Mouse (Mus musculus): ENCODE results near the gene Cpxm2. TPM values are rescaled to one million over a fixed set of nuclear protein-coding genes. Genes with fewer than 3 reads are reported as not detected.

The Cpxm2 gene
- polyA plus RNA-seq, 1 experiment from 2014 or later: 4.1 TPM

- Histone ChIP-seq H3K27ac (no peak overlapping the region), H3K9me3 (peaks cover 5% of the 10 kb centered on the region; the same call in 1 of the 2 replicates), H3K9ac (replicated peaks) (no peak overlapping the region), H3K4me1 (replicated peaks) (peaks cover 18% of the 10 kb centered on the region), H3K4me2 (no peak overlapping the region), H3K4me3 (replicated peaks) (no peak overlapping the region), H3K36me3 (no peaks in the 10 kb centered on the region), H3K27me3 (peaks cover 2% of the 10 kb centered on the region; the same call in 1 of the 2 replicates)
- no peak for ATAC-seq (ENCODE audit: insufficient number of reproducible peaks, insufficient read depth, low FRiP score, low TSS enrichment, low read depth)
- 59% methylated on average over 6 of the region's 6 CpGs for WGBS
Observed at GRCm38 (mm10) chr7:132026671-132027070, 127.9 kb downstream of the Cpxm2 start.

GRCm38 (mm10) chr7:132025591-132025990 is 128.9 kb downstream of the Cpxm2 start:
- Histone ChIP-seq H3K4me1 (replicated peaks) (peaks cover 17% of the 10 kb centered on the region), H3K9me3 (peaks cover 5% of the 10 kb centered on the region; the same call in 1 of the 2 replicates), H3K4me3 (replicated peaks) (no peak overlapping the region), H3K36me3 (no peaks in the 10 kb centered on the region), H3K27me3 (peaks cover 2% of the 10 kb centered on the region; the same call in 1 of the 2 replicates), H3K27ac (no peak overlapping the region), H3K9ac (replicated peaks) (no peak overlapping the region), H3K4me2 (no peak overlapping the region)
- 59% methylated on average over 6 of the region's 6 CpGs for WGBS
- no peak for ATAC-seq (ENCODE audit: insufficient number of reproducible peaks, insufficient read depth, low FRiP score, low TSS enrichment, low read depth)

- H3K4me1 ChIP-seq (replicated peaks): peaks cover 26% of the 10 kb centered on the region
- H3K4me3 ChIP-seq (replicated peaks): no peak overlapping the region
- WGBS: 45% methylated on average over 3 of the region's 3 CpGs
- no peaks in the 10 kb centered on the region for H3K9me3 ChIP-seq
- no peaks in the 10 kb centered on the region for H3K36me3 ChIP-seq
- ATAC-seq (ENCODE audit: insufficient number of reproducible peaks, insufficient read depth, low FRiP score, low TSS enrichment, low read depth): no peak
- no peak overlapping the region for H3K27ac ChIP-seq
- no peaks in the 10 kb centered on the region for H3K27me3 ChIP-seq
- H3K4me2 ChIP-seq: no peak overlapping the region
- H3K9ac ChIP-seq (replicated peaks): no peak overlapping the region
Observed at GRCm38 (mm10) chr7:132015933-132016332, 138.6 kb downstream of the Cpxm2 start.

- Histone ChIP-seq H3K9ac (replicated peaks) (no peak overlapping the region), H3K27me3 (no peaks in the 10 kb centered on the region), H3K9me3 (no peaks in the 10 kb centered on the region), H3K27ac (peak overlapping the region; percentile 84; the same call in 1 of the 2 replicates), H3K36me3 (no peaks in the 10 kb centered on the region), H3K4me3 (replicated peaks) (no peak overlapping the region), H3K4me2 (no peak overlapping the region), H3K4me1 (replicated peaks) (peaks cover 26% of the 10 kb centered on the region)
- peak; percentile 84 for ATAC-seq (ENCODE audit: insufficient number of reproducible peaks, insufficient read depth, low FRiP score, low TSS enrichment, low read depth)
- 2% methylated on average over 3 of the region's 3 CpGs for WGBS
Observed at GRCm38 (mm10) chr7:132015193-132015592, 139.3 kb downstream of the Cpxm2 start.

- ATAC-seq (ENCODE audit: insufficient number of reproducible peaks, insufficient read depth, low FRiP score, low TSS enrichment, low read depth): no peak
- 82% methylated on average over 5 of the region's 5 CpGs for WGBS
- Histone ChIP-seq H3K27me3 (no peaks in the 10 kb centered on the region), H3K9me3 (no peaks in the 10 kb centered on the region), H3K9ac (replicated peaks) (no peak overlapping the region), H3K27ac (peak overlapping the region; percentile 84; the same call in 1 of the 2 replicates), H3K4me3 (replicated peaks) (no peak overlapping the region), H3K36me3 (no peaks in the 10 kb centered on the region), H3K4me1 (replicated peaks) (peaks cover 31% of the 10 kb centered on the region), H3K4me2 (no peak overlapping the region)
Observed at GRCm38 (mm10) chr7:132013970-132014369, 140.6 kb downstream of the Cpxm2 start.

GRCm38 (mm10) chr7:132012969-132013679 is 141.4 kb downstream of the Cpxm2 start:
- WGBS: 45% methylated on average over 1 of the region's 1 CpGs
- ATAC-seq (ENCODE audit: insufficient number of reproducible peaks, insufficient read depth, low FRiP score, low TSS enrichment, low read depth): no peak

GRCm38 (mm10) chr7:132009002-132009401 is 145.5 kb downstream of the Cpxm2 start:
- H3K4me2 ChIP-seq: no peak overlapping the region
- H3K9ac ChIP-seq (replicated peaks): no peak overlapping the region
- ATAC-seq (ENCODE audit: insufficient number of reproducible peaks, insufficient read depth, low FRiP score, low TSS enrichment, low read depth): no peak
- H3K4me3 ChIP-seq (replicated peaks): no peak overlapping the region
- no peak overlapping the region for H3K27ac ChIP-seq
- H3K9me3 ChIP-seq: no peaks in the 10 kb centered on the region
- no peaks in the 10 kb centered on the region for H3K27me3 ChIP-seq
- no peaks in the 10 kb centered on the region for H3K36me3 ChIP-seq
- WGBS: 50% methylated on average over 7 of the region's 7 CpGs
- H3K4me1 ChIP-seq (replicated peaks): peaks cover 17% of the 10 kb centered on the region

More at GRCm38 (mm10) chr7:132012969-132013679, 141.4 kb downstream of the Cpxm2 start:
- Histone ChIP-seq H3K27ac (no peak overlapping the region; the same call in 1 of the 2 replicates), H3K9me3 (no peaks in the 10 kb centered on the region), H3K4me2 (no peak overlapping the region), H3K4me1 (replicated peaks) (peaks cover 31% of the 10 kb centered on the region), H3K4me3 (replicated peaks) (no peak overlapping the region), H3K9ac (replicated peaks) (no peak overlapping the region), H3K36me3 (no peaks in the 10 kb centered on the region), H3K27me3 (no peaks in the 10 kb centered on the region)

- H3K9me3 ChIP-seq: no peaks in the 10 kb centered on the region
- 52% methylated on average over 14 of the region's 14 CpGs for WGBS
- H3K27me3 ChIP-seq: no peaks in the 10 kb centered on the region
- H3K36me3 ChIP-seq: no peaks in the 10 kb centered on the region
- H3K9ac ChIP-seq (replicated peaks): no peak overlapping the region
- no peak overlapping the region for H3K27ac ChIP-seq
- H3K4me2 ChIP-seq: no peak overlapping the region
- peaks cover 6% of the 10 kb centered on the region for H3K4me1 ChIP-seq (replicated peaks)
- H3K4me3 ChIP-seq (replicated peaks): no peak overlapping the region
- ATAC-seq (ENCODE audit: insufficient number of reproducible peaks, insufficient read depth, low FRiP score, low TSS enrichment, low read depth): no peak
Observed at GRCm38 (mm10) chr7:132005996-132006696, 148.4 kb downstream of the Cpxm2 start.

GRCm38 (mm10) chr7:131992873-131993272 is 161.7 kb downstream of the Cpxm2 start:
- Histone ChIP-seq H3K36me3 (no peaks in the 10 kb centered on the region), H3K9me3 (no peaks in the 10 kb centered on the region), H3K4me1 (replicated peaks) (0 out of 2 replicates have a peak, but pooled peaks cover 3% of the 10 kb centered on the region), H3K4me2 (no peak overlapping the region), H3K27me3 (no peaks in the 10 kb centered on the region), H3K27ac (no peak overlapping the region), H3K4me3 (replicated peaks) (no peak overlapping the region), H3K9ac (replicated peaks) (no peak overlapping the region)
- no peak for ATAC-seq (ENCODE audit: insufficient number of reproducible peaks, insufficient read depth, low FRiP score, low TSS enrichment, low read depth)
- WGBS: 68% methylated on average over 3 of the region's 3 CpGs

GRCm38 (mm10) chr7:131992226-131992625 is 162.3 kb downstream of the Cpxm2 start:
- ATAC-seq (ENCODE audit: insufficient number of reproducible peaks, insufficient read depth, low FRiP score, low TSS enrichment, low read depth): no peak
- WGBS: 64% methylated on average over 1 of the region's 1 CpGs
- Histone ChIP-seq H3K4me3 (replicated peaks) (no peak overlapping the region), H3K36me3 (no peaks in the 10 kb centered on the region), H3K4me1 (replicated peaks) (peaks cover 8% of the 10 kb centered on the region; the same call in 1 of the 2 replicates), H3K4me2 (no peak overlapping the region), H3K27ac (no peak overlapping the region), H3K9me3 (no peaks in the 10 kb centered on the region), H3K9ac (replicated peaks) (no peak overlapping the region), H3K27me3 (no peaks in the 10 kb centered on the region)

GRCm38 (mm10) chr7:131989056-131989455 is 165.5 kb downstream of the Cpxm2 start:
- H3K27ac ChIP-seq: no peak overlapping the region
- no peaks in the 10 kb centered on the region for H3K9me3 ChIP-seq
- H3K4me2 ChIP-seq: no peak overlapping the region
- H3K4me3 ChIP-seq (replicated peaks): no peak overlapping the region
- H3K9ac ChIP-seq (replicated peaks): no peak overlapping the region
- no peak for ATAC-seq (ENCODE audit: insufficient number of reproducible peaks, insufficient read depth, low FRiP score, low TSS enrichment, low read depth)
- H3K4me1 ChIP-seq (replicated peaks): peaks cover 11% of the 10 kb centered on the region; the same call in 1 of the 2 replicates
- no peaks in the 10 kb centered on the region for H3K36me3 ChIP-seq
- 26% methylated on average over 6 of the region's 6 CpGs for WGBS
- H3K27me3 ChIP-seq: no peaks in the 10 kb centered on the region
